Mouse (Mus musculus): ENCODE data around the gene Psg17. TPM values are rescaled to one million over a fixed set of nuclear protein-coding genes. Genes with fewer than 3 reads are reported as not detected.
"Not testable (repeated sequence)": the region's sequence is repeated elsewhere in the genome, so short reads cannot be mapped to it uniquely, and the experiment has no call there.

Gene Psg17
- polyA plus RNA-seq, 1 experiment from 2014 or later: not detected

DNA sequence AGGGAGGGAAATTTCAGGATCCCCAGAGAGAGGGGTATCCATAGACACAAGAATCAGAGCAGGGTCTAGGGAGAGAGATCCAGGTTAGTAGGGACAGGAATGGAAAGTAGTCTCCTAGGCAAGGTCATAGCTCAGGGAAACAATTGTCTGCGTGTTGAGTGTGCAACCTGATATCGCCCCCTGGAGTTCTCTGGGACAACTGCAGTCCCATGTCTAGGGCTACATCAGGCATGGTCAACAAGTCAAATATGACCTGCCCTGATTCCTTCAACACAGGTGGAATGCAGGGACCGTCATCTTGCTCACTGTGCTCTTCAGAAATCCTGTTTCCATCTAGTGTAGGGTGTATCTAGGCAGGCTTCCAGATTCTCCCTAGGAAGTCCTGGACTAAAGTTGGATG is 22.3 kb downstream of the Psg17 start:
- H3K27ac ChIP-seq (replicated peaks; ENCODE audit: low read depth, low read length): no peak overlapping the region

DNA sequence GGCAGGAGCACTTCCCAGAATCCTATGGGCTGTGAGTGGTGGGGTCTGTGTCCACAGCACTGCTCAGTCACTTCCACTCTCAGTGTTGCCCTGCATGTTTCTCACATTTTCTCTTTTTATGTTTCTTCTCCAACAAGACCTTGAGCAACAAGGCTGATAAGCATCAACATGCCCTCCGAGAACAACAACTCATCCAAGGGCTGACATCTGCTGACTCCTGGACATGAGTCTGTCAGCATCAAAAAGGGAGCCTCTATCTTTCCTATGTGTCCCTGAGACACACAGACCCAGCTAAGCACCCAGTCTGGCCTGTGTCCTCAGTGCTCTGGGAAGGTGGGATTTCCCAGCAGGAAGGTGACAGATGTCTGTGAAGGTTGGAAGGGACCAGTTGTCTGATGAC is 23.0 kb downstream of the Psg17 start, which contains the start of gene Psg19:
TSS of gene Psg19 (minus strand) at position 101 of the 400 bp plus-strand sequence.
- DNase-seq (ENCODE audit: low spot score) (peak; percentile 10), ATAC-seq (ENCODE audit: insufficient number of reproducible peaks, low FRiP score, low TSS enrichment, low read depth) (no peak)
- Histone ChIP-seq H3K4me1 (ENCODE audit: control insufficient read depth, insufficient read depth, low read length) (no peaks in the 10 kb centered on the region), H3K36me3 (ENCODE audit: control insufficient read depth, insufficient read depth, low read length) (no peaks in the 10 kb centered on the region), H3K4me2 (ENCODE audit: low read depth, severe bottlenecking) (no peak within 1 kb of the TSS), H3K4me3 (ENCODE audit: low read depth, low read length) (no peak within 1 kb of the TSS), H3K9ac (ENCODE audit: low read length) (no peak within 1 kb of the TSS), H3K27ac (replicated peaks; ENCODE audit: low read depth, low read length) (no peak within 1 kb of the TSS), H3K9me3 (ENCODE audit: control insufficient read depth, low read length) (no peaks in the 10 kb centered on the region), H3K27me3 (ENCODE audit: control insufficient read depth, insufficient read depth, low read length) (no peaks in the 10 kb centered on the region)
- 83% methylated on average over 1 of the region's 1 CpGs for WGBS

More for the DNA sequence above, 22.3 kb downstream of the Psg17 start:
- Histone ChIP-seq H3K9ac (ENCODE audit: low read length) (no peak overlapping the region), H3K27me3 (ENCODE audit: control insufficient read depth, insufficient read depth, low read length) (no peaks in the 10 kb centered on the region), H3K4me3 (ENCODE audit: low read depth, low read length) (no peak overlapping the region), H3K36me3 (ENCODE audit: control insufficient read depth, insufficient read depth, low read length) (no peaks in the 10 kb centered on the region), H3K4me2 (ENCODE audit: low read depth, severe bottlenecking) (no peak overlapping the region), H3K4me1 (ENCODE audit: control insufficient read depth, insufficient read depth, low read length) (no peaks in the 10 kb centered on the region), H3K9me3 (ENCODE audit: control insufficient read depth, low read length) (no peaks in the 10 kb centered on the region)
- DNase-seq (ENCODE audit: low spot score): peak; percentile 20
- WGBS: 43% methylated on average over 3 of the region's 3 CpGs
- ATAC-seq (ENCODE audit: insufficient number of reproducible peaks, low FRiP score, low TSS enrichment, low read depth): no peak

DNA sequence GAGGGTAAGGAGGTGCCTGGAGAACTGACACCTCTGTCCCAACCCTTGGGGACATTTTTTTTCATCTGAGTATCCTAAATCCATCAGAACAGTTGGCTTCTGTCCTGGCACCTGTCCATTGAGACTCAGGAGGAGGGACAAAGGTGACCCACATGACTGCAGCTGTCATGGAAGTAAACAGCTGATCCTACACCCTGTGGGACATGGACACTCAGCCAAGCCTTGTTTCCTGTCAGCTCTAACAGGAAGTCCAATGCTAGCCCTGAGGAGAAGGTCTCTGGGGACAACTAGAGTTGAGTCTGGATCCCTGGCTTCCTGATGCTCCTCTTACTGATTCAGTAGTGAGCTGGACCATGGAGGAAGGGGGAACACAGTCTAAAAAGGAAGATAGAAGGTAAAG is 30.7 kb downstream of the Psg17 start:
- H3K4me2 ChIP-seq (ENCODE audit: low read depth, severe bottlenecking); H3K36me3 ChIP-seq (ENCODE audit: control insufficient read depth, insufficient read depth, low read length); H3K9me3 ChIP-seq (ENCODE audit: control insufficient read depth, low read length); H3K4me1 ChIP-seq (ENCODE audit: control insufficient read depth, insufficient read depth, low read length); ATAC-seq (ENCODE audit: insufficient number of reproducible peaks, low FRiP score, low TSS enrichment, low read depth); H3K27ac ChIP-seq (replicated peaks; ENCODE audit: low read depth, low read length); DNase-seq (ENCODE audit: low spot score); H3K4me3 ChIP-seq (ENCODE audit: low read depth, low read length); H3K27me3 ChIP-seq (ENCODE audit: control insufficient read depth, insufficient read depth, low read length); H3K9ac ChIP-seq (ENCODE audit: low read length): not testable (repeated sequence)

DNA sequence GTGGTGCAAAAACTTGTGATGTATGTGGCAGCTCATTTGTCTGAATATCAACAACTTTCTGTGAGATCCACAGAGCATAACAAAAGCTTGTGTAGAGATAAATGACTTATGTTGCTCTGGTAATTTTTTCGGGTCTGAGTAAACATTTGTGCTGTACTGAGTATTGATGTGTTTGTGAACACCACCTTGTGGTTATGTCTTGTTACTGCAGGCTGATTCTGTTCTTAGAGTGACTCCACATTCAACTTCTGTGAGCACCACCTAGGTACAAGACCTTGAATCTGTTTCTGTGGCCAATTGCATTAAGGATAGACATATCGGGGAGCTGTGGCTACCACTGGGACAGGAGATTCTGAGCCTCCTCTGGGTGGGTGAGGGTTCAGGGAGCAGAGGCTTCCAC is 40.1 kb downstream of the Psg17 start:
- WGBS: 58% methylated on average over 2 of the region's 2 CpGs

DNA sequence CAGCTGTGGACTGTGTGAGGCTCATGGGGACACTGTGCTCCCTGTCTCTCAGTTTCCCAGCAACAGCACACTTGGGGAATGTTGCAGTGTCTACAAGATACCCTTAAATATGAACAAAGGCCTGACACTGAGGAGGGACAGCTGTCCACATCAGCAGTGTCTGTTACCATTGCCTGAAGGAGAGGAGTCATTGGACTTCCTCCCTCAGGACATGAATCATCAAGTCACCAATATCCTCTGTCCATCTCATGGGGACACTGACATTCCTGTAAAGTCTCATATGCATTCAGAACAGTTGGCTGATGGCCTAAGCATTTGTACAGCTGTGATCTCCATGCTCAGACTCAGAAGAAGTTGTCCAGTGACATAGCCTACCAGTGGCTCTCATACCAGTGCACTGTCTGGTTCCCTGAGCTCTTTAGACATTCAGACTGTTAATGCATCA is 42.0 kb downstream of the Psg17 start:
- no peaks in the 10 kb centered on the region for H3K4me1 ChIP-seq (ENCODE audit: control insufficient read depth, insufficient read depth, low read length)
- H3K9me3 ChIP-seq (ENCODE audit: control insufficient read depth, low read length): no peaks in the 10 kb centered on the region
- no peak overlapping the region for H3K27ac ChIP-seq (replicated peaks; ENCODE audit: low read depth, low read length)

More for the DNA sequence above, 40.1 kb downstream of the Psg17 start:
- ATAC-seq (ENCODE audit: insufficient number of reproducible peaks, low FRiP score, low TSS enrichment, low read depth); H3K4me1 ChIP-seq (ENCODE audit: control insufficient read depth, insufficient read depth, low read length); H3K4me3 ChIP-seq (ENCODE audit: low read depth, low read length); H3K27ac ChIP-seq (replicated peaks; ENCODE audit: low read depth, low read length); H3K9me3 ChIP-seq (ENCODE audit: control insufficient read depth, low read length); H3K9ac ChIP-seq (ENCODE audit: low read length); H3K36me3 ChIP-seq (ENCODE audit: control insufficient read depth, insufficient read depth, low read length); DNase-seq (ENCODE audit: low spot score); H3K27me3 ChIP-seq (ENCODE audit: control insufficient read depth, insufficient read depth, low read length); H3K4me2 ChIP-seq (ENCODE audit: low read depth, severe bottlenecking): not testable (repeated sequence)

More for the DNA sequence above, 42.0 kb downstream of the Psg17 start:
- no peak for DNase-seq (ENCODE audit: low spot score)
- Histone ChIP-seq H3K36me3 (ENCODE audit: control insufficient read depth, insufficient read depth, low read length) (no peaks in the 10 kb centered on the region), H3K4me3 (ENCODE audit: low read depth, low read length) (no peak overlapping the region), H3K9ac (ENCODE audit: low read length) (no peak overlapping the region), H3K4me2 (ENCODE audit: low read depth, severe bottlenecking) (no peak overlapping the region), H3K27me3 (ENCODE audit: control insufficient read depth, insufficient read depth, low read length) (no peaks in the 10 kb centered on the region)
- no peak for ATAC-seq (ENCODE audit: insufficient number of reproducible peaks, low FRiP score, low TSS enrichment, low read depth)

Other genes with a start within 250 kb of the Psg17 start
- not detected in 2 replicates for gene Psg23, start 205.1 kb downstream of the Psg17 start, polyA plus RNA-seq (2014; fragmentation: Nextera tagmentation; extraction: Ambion mirVana)
- gene Psg21, start 164.9 kb downstream of the Psg17 start, polyA plus RNA-seq (2014; fragmentation: Nextera tagmentation; extraction: Ambion mirVana): not detected in 2 replicates
- not detected in 2 replicates for gene Psg20, start 135.4 kb downstream of the Psg17 start, polyA plus RNA-seq (2014; fragmentation: Nextera tagmentation; extraction: Ambion mirVana)
- gene Psg22, start 103.5 kb downstream of the Psg17 start, polyA plus RNA-seq (2014; fragmentation: Nextera tagmentation; extraction: Ambion mirVana): not detected in 2 replicates
- not detected in 2 replicates for gene Psg19, start 23.1 kb downstream of the Psg17 start, polyA plus RNA-seq (2014; fragmentation: Nextera tagmentation; extraction: Ambion mirVana)
- not detected in 2 replicates for gene Mill2, start 18.4 kb upstream of the Psg17 start, polyA plus RNA-seq (2014; fragmentation: Nextera tagmentation; extraction: Ambion mirVana)
- gene Pglyrp1, start 49.7 kb upstream of the Psg17 start, polyA plus RNA-seq (2014; fragmentation: Nextera tagmentation; extraction: Ambion mirVana): 0.38 and 0.45 TPM in 2 replicates
- gene Ccdc61, start 88.8 kb upstream of the Psg17 start, polyA plus RNA-seq (2014; fragmentation: Nextera tagmentation; extraction: Ambion mirVana): 22.5 and 23.4 TPM in 2 replicates
- 0.29 and 0.33 TPM in 2 replicates for gene Nova2, start 104.3 kb upstream of the Psg17 start, polyA plus RNA-seq (2014; fragmentation: Nextera tagmentation; extraction: Ambion mirVana)
- gene Nanos2, start 165.8 kb upstream of the Psg17 start, polyA plus RNA-seq (2014; fragmentation: Nextera tagmentation; extraction: Ambion mirVana): not detected in 2 replicates
- gene Mypop, start 169.6 kb upstream of the Psg17 start, polyA plus RNA-seq (2014; fragmentation: Nextera tagmentation; extraction: Ambion mirVana): 4.5 and 5.7 TPM in 2 replicates
- 31.4 and 32.5 TPM in 2 replicates for gene Irf2bp1, start 182.4 kb upstream of the Psg17 start, polyA plus RNA-seq (2014; fragmentation: Nextera tagmentation; extraction: Ambion mirVana)
- gene Foxa3, start 201.9 kb upstream of the Psg17 start, polyA plus RNA-seq (2014; fragmentation: Nextera tagmentation; extraction: Ambion mirVana): 0.21 and 0.44 TPM in 2 replicates
- 36.0 and 37.6 TPM in 2 replicates for gene Sympk, start 202.8 kb upstream of the Psg17 start, polyA plus RNA-seq (2014; fragmentation: Nextera tagmentation; extraction: Ambion mirVana)
- not detected in 2 replicates for gene Rsph6a, start 233.1 kb upstream of the Psg17 start, polyA plus RNA-seq (2014; fragmentation: Nextera tagmentation; extraction: Ambion mirVana)

Measured in limb, embryonic 11.5 days (tissue).